Mouse (Mus musculus): ENCODE data around the gene Hist1h4f. TPM values are rescaled to one million over a fixed set of nuclear protein-coding genes. Genes with fewer than 3 reads are reported as not detected.
A peak's percentile ranks its signal among the peaks of the same experiment; 100 is the strongest.
"Not testable (repeated sequence)": the region's sequence is repeated elsewhere in the genome, so short reads cannot be mapped to it uniquely, and the experiment has no call there.

Gene Hist1h4f
- polyA plus RNA-seq, 1 experiment from 2014 or later: not detected

DNA sequence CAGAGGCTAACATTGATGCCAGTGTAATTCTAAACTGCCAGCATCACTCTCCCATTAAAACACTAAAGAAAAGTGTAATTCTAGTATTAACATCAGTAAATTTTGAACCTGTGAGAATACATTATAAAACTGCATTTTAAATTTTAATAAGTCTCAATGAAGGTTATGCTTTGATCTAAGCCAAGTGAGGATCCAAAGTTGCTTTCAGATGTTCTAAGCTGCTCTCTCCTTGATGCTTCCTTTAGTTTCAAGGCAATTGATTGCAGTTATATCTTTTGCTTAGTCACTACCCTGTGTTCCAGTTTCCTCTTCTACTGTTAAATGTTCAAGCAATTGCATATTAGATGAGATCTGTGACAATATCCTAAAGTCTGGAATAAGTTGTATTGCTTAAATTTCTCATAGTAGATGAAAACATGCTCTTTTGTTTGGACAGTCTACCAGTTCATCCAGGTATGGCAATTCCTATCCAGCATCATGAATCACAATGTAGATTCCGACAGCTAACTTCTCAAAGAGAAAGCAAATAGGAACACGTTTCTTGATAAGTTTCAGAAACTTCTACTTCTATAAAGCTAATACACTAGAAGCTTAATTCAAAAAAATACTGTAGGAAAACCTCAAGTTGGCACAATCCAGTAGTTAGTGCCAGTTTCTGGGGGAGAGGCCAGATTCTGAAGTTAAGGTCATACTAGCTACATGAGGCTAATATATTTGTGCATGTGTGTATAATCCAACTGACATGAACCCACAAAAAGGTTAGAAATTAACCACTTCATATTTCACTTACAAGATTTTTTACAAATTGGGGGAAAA lies 21.0 kb upstream of the Hist1h4f start:
- WGBS: 16% methylated on average over 2 of the region's 2 CpGs
- Histone ChIP-seq H3K9ac (replicated peaks; ENCODE audit: low read depth) (peak overlapping the region; percentile 17; the same call in 1 of the 2 replicates), H3K36me3 (ENCODE audit: insufficient read depth, low read length) (no peaks in the 10 kb centered on the region), H3K4me1 (ENCODE audit: insufficient read depth, low read depth, low read length) (peaks cover 11% of the 10 kb centered on the region; the same call in 1 of the 2 replicates), H3K27me3 (replicated peaks; ENCODE audit: insufficient read depth, low read length) (no peaks in the 10 kb centered on the region), H3K4me2 (replicated peaks; ENCODE audit: low read depth, low read length) (peak overlapping the region; percentile 64), H3K9me3 (ENCODE audit: low read length) (no peaks in the 10 kb centered on the region), H3K27ac (ENCODE audit: low read length) (peak overlapping the region; percentile 48), H3K4me3 (ENCODE audit: low read depth, low read length) (peak overlapping the region; percentile 33)
- ATAC-seq: no peak
- TF ChIP-seq EP300 (IDR thresholded peaks at IDR 0.05): no peak
- no peak for TF ChIP-seq CTCF (IDR thresholded peaks at IDR 0.05)
- peak; percentile 18 for DNase-seq (ENCODE audit: low spot score)

DNA sequence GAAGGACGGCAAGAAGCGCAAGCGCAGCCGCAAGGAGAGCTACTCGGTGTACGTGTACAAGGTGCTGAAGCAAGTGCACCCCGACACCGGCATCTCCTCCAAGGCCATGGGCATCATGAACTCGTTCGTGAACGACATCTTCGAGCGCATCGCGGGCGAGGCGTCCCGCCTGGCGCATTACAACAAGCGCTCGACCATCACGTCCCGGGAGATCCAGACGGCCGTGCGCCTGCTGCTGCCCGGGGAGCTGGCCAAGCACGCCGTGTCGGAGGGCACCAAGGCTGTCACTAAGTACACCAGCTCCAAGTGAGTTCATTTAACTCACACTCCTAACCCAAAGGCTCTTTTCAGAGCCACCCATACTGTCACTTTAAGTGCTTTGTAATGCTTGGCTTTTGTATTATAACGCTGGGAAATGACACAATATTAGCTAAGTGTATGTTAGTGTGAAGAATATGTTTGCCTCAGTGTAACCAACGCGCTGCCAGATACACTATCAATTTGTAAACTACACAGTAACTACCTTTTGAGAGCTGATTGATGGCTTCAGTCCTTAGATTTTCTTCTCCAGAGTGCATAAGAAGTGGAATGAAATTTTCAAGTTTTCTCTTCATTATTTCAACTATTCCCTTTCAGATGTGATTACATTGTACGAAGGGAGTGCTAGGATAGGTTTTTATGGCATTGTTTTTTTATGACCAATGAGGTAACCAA lies 20.2 kb upstream of the Hist1h4f start:
- H3K4me3 ChIP-seq (ENCODE audit: low read depth, low read length): peak overlapping the region; percentile 33
- TF ChIP-seq EP300 (IDR thresholded peaks at IDR 0.05): 0 out of 2 replicates have a peak, but pooled peaks have one; percentile 15
- ATAC-seq; H3K9me3 ChIP-seq (ENCODE audit: low read length); H3K36me3 ChIP-seq (ENCODE audit: insufficient read depth, low read length); H3K27me3 ChIP-seq (replicated peaks; ENCODE audit: insufficient read depth, low read length): not testable (repeated sequence)
- peak overlapping the region; percentile 64 for H3K4me2 ChIP-seq (replicated peaks; ENCODE audit: low read depth, low read length)
- peak; percentile 17 for DNase-seq (ENCODE audit: low spot score)
- H3K27ac ChIP-seq (ENCODE audit: low read length): peak overlapping the region; percentile 91
- H3K9ac ChIP-seq (replicated peaks; ENCODE audit: low read depth): peak overlapping the region; percentile 17; the same call in 1 of the 2 replicates
- peaks cover 11% of the 10 kb centered on the region; the same call in 1 of the 2 replicates for H3K4me1 ChIP-seq (ENCODE audit: insufficient read depth, low read depth, low read length)
- WGBS: under 1% methylated on average over 8 of the region's 34 CpGs

DNA sequence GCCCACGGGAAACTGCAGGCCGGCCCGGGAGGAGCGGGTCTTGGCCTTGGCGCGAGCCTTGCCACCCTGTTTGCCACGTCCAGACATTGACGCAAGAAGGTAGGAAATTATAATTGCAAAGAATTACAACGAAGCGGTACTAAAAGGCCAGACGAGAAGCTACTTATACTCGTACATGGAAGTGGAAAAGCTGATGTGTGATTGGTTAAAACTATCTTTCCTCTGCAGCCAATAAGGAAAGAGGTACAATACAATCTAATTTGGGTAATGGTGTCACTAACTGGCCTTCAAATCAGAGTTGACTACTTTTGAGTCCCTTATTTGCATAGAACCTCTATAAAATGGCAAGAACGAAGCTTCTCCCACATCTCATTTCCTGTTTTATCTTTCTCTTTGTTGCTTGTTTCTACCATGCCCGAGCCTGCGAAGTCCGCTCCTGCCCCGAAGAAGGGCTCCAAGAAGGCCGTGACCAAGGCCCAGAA lies 19.6 kb upstream of the Hist1h4f start, which contains the start of the genes Hist1h2ae and Hist1h2bg:
Gene Hist1h2ae, minus strand, starts transcription at position 199 of the 482 bp plus-strand sequence.
Gene Hist1h2bg, plus strand, starts transcription at position 375 of the 482 bp plus-strand sequence.
- ATAC-seq: peak; percentile 87
- H3K9me3 ChIP-seq (ENCODE audit: low read length): no peaks in the 10 kb centered on the region
- peak within 1 kb of the TSS; percentile 34; the same call in 1 of the 2 replicates for H3K9ac ChIP-seq (replicated peaks; ENCODE audit: low read depth)
- WGBS: 3% methylated on average over 17 of the region's 18 CpGs
- H3K4me2 ChIP-seq (replicated peaks; ENCODE audit: low read depth, low read length): peak within 1 kb of the TSS; percentile 64
- H3K36me3 ChIP-seq (ENCODE audit: insufficient read depth, low read length): no peaks in the 10 kb centered on the region
- H3K27ac ChIP-seq (ENCODE audit: low read length): peak within 1 kb of the TSS; percentile 91
- TF ChIP-seq CTCF (IDR thresholded peaks at IDR 0.05) (no peak), EP300 (IDR thresholded peaks at IDR 0.05) (peak; percentile 72)
- H3K4me3 ChIP-seq (ENCODE audit: low read depth, low read length): peak within 1 kb of the TSS; percentile 33
- H3K4me1 ChIP-seq (ENCODE audit: insufficient read depth, low read depth, low read length): peaks cover 6% of the 10 kb centered on the region; the same call in 1 of the 2 replicates
- DNase-seq (ENCODE audit: low spot score): peak; percentile 99
- H3K27me3 ChIP-seq (replicated peaks; ENCODE audit: insufficient read depth, low read length): no peaks in the 10 kb centered on the region

DNA sequence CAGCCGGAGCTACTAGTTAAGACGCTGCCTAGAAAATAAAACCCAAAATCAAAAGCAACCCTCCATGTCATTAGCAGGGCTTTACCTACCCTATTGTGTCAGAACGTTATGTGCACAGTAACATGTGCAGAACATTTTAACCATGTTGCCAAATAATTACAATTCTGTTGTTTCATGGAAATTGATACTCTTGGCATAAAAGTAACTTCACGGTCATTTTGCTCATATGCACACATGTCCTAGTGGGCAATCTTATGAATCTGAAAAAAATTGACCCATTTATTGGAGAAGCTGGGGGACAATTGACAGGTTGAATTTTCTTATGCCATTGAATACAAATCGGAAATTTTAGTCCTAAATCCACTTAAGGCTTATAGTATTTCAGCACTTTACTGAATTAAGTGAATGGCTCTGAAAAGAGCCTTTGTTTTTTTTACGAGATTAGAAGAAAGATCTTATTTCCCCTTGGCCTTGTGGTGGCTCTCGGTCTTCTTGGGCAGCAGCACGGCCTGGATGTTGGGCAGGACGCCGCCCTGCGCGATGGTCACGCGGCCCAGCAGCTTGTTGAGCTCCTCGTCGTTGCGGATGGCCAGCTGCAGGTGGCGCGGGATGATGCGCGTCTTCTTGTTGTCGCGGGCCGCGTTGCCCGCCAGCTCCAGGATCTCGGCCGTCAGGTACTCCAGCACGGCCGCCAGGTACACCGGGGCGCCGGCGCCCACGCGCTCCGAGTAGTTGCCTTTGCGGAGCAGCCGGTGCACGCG lies 19.0 kb upstream of the Hist1h4f start:
- 3% methylated on average over 15 of the region's 41 CpGs for WGBS

DNA sequence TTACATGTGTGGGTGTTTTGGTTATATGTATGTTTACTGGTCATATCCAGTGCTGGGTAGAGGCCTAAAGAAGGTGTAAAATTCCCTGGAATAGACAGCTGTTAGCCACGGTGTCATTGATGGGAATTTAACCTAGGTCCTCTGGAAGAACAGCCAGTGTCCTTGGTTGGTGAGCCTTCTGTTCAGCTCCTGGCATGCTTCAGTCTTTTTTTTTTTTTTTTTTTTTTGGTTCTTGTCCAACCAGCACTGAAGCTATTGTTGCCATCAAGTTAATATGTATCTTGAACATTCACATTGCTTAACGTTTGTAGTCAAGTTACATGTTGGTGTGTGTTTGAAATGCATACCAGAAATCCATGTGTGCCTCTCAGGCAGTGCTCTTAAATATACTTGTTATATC lies 13.0 kb upstream of the Hist1h4f start:
- 61% methylated on average over 2 of the region's 2 CpGs for WGBS
- TF ChIP-seq EP300 (IDR thresholded peaks at IDR 0.05): no peak
- peak; percentile 4 for DNase-seq (ENCODE audit: low spot score)
- H3K4me2 ChIP-seq (replicated peaks; ENCODE audit: low read depth, low read length): no peak overlapping the region
- H3K9me3 ChIP-seq (ENCODE audit: low read length): no peaks in the 10 kb centered on the region
- no peaks in the 10 kb centered on the region for H3K27me3 ChIP-seq (replicated peaks; ENCODE audit: insufficient read depth, low read length)
- ATAC-seq: no peak
- no peak overlapping the region for H3K27ac ChIP-seq (ENCODE audit: low read length)
- no peak overlapping the region for H3K9ac ChIP-seq (replicated peaks; ENCODE audit: low read depth)
- no peaks in the 10 kb centered on the region for H3K36me3 ChIP-seq (ENCODE audit: insufficient read depth, low read length)
- H3K4me3 ChIP-seq (ENCODE audit: low read depth, low read length): no peak overlapping the region
- no peaks in the 10 kb centered on the region for H3K4me1 ChIP-seq (ENCODE audit: insufficient read depth, low read depth, low read length)

More for the DNA sequence above, 19.0 kb upstream of the Hist1h4f start:
- not testable (repeated sequence) for H3K9me3 ChIP-seq (ENCODE audit: low read length); H3K4me1 ChIP-seq (ENCODE audit: insufficient read depth, low read depth, low read length); H3K27me3 ChIP-seq (replicated peaks; ENCODE audit: insufficient read depth, low read length); H3K36me3 ChIP-seq (ENCODE audit: insufficient read depth, low read length)
- H3K9ac ChIP-seq (replicated peaks; ENCODE audit: low read depth): peak overlapping the region; percentile 34; the same call in 1 of the 2 replicates
- peak overlapping the region; percentile 64 for H3K4me2 ChIP-seq (replicated peaks; ENCODE audit: low read depth, low read length)
- peak; percentile 23; the same call in 1 of the 2 replicates for TF ChIP-seq CTCF (IDR thresholded peaks at IDR 0.05)
- ATAC-seq (peak; percentile 25), DNase-seq (ENCODE audit: low spot score) (peak; percentile 15)
- H3K4me3 ChIP-seq (ENCODE audit: low read depth, low read length): peak overlapping the region; percentile 33
- peak overlapping the region; percentile 91 for H3K27ac ChIP-seq (ENCODE audit: low read length)

All from lung, postnatal 0 days (tissue).